Mouse (Mus musculus): ENCODE data around the gene Zc2hc1b.

The Zc2hc1b gene

DNA sequence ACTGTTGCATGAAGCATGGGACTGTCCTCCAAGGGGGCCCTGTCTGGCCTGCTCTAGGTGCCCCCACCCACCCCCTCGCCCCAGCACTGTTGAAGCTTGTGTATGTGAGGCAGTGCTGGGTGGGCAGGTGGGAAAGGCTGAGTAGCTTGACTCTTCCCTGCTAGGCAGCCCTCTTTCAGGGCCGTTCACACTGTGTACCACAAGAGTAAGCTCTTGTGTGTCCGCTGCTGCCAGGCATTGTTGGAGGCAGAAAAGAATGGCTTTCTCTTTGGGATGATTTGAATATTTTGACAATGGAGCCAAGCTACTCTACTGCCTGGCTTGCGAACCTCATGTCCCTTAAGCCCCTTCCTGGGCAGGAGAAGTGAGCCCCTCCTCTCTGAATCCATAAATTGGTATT, 62.8 kb downstream of the Zc2hc1b start:
- ATAC-seq (ENCODE audit: low TSS enrichment): peak; percentile 50

- no peak for ATAC-seq (ENCODE audit: low TSS enrichment)
Measured at GRCm38 (mm10) chr10:13113641-13114040, 64.2 kb downstream of the Zc2hc1b start.

DNA sequence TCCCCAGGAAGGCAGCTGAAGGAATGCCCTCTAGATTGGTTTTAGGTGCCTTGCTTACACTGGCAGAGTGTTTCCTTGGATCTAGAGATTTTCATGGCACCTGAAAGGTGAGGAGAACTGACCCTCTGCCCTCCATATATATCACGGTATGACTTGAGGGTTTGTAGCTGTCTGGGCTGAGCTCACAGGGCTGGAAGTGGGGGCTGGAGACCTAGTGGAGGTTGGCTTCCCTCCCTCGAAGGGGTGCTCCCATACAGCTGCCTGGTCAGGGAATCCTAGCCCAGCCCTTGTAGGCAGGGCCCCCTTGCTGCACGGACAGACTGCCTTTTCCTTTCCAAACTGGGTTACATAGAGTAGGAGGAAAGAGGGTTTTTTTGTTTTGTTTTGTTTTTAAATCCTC, 65.0 kb downstream of the Zc2hc1b start:
- no peak for ATAC-seq (ENCODE audit: low TSS enrichment)

GRCm38 (mm10) chr10:13109781-13110180, 68.0 kb downstream of the Zc2hc1b start:
- no peak for ATAC-seq (ENCODE audit: low TSS enrichment)

DNA sequence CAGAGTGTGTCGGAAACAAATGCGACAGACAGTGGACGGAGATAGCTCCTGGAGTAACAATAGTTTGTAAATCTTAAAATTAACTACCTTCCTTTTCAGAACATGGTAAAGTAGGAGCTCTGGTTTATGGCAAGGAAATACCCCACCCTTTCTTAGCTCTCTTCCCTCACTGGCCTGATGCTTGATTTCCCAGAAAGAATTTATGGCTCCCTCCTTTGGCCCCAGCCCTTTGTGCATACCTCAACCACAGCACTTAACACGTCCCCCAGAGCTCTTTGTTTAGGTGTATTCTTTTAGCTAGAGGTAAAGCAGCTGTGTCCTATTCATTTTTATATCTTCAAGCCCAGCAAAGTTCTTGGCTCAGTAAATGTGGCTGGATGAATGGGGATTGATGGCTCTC, 69.0 kb downstream of the Zc2hc1b start:
- ATAC-seq (ENCODE audit: low TSS enrichment): no peak

GRCm38 (mm10) chr10:13108021-13108548, 69.7 kb downstream of the Zc2hc1b start:
- peak; percentile 20; the same call in 1 of the 2 replicates for ATAC-seq (ENCODE audit: low TSS enrichment)

DNA sequence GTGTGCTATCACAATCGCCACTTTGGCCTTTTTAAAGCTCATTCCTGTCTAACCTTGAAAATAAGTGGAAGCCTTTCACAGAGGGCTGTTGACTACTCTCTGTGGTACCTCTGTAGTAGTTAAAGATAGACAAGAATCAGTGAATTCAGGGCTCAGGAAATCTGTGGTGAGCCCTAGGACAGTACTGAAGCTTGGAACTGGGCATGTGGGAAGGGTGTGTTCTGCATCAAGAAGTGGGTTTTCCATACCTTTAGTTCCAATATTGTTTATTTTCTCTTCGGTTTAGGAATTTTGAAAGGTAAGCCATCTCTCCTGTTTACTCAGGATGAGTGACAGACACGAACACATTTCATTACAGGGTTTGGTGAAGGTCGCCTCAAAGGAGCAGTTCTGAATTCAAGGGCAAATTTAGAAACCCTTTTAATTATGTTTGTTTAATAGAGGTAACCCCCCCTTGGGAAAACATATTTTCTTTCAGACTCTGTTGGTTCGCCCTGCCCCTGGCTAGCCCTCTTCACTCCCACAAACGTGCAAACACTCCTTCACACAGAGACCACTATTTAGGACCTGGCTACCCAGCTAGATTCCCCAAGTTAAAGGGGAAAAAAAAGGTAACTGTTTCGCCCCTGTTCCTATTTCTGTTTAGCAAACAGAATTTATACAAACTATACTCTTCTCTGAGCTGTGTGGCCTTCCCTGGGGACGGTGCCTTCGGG, 70.8 kb downstream of the Zc2hc1b start:
- no peak for ATAC-seq (ENCODE audit: low TSS enrichment)

DNA sequence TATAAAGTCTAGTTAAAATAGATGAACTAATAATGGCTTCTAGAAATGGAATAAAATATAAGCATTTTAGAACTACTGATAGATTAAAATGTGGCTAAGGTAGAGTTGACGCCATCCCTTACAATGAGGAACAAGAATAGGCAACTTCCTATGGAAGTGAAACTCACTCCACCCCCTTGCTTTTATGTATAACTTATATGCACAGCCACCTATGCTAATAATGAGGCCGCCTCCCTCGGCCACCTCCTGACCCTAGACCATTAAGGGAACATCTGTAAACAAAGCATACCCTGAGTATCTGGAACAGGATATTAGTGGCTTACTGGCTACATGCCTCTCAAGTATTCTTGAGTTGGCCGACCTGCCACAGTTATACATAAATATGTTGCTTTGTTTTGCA, 74.0 kb downstream of the Zc2hc1b start:
- ATAC-seq (ENCODE audit: low TSS enrichment): no peak

DNA sequence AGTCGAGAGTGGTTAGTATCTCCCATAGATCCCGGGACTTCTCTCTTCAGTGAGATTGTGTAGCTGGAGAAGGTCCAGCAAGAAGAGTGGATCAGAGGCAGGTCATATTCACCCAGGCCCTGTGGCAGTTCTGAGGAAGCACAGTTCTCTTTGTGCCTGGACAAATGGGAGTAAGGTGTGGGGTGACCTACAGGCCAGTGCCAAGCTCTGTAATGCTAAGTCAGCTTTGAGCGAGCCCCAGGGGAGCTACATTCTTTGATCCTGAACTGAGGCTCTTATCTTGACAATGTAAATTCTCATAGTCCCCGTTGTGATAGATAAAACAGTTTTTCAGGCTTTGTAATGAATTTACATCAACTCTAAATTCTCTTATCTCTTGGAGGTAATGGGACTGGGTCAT, 75.5 kb downstream of the Zc2hc1b start:
- no peak for ATAC-seq (ENCODE audit: low TSS enrichment)

DNA sequence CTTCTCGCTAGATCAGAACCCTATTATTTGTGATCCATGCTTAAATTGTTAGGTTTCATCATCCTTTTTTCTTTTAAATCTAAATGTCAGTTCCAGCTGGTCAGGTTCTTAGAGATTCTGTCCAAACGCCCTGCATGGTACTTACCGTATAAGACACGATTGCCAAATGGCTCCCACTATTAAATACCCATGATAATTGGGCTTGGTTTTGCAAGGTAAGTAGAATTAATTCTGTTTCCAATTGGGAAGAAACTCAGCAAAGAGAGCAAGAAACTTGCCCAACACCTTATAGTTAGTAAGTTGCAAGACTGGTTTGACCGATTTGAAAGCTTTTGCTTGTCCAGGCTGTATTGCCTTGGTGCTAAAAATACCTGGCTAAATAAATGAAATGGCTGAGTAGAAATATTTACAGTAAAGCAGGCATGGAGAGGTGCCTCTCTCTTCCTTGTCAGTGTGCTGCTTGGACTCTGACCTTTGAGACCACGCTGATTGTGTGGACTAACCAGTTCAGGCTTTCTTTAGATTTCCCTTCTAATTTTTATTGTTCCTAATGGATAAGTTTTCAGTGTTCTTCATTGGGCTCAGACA, 77.7 kb downstream of the Zc2hc1b start:
- no peak for ATAC-seq (ENCODE audit: low TSS enrichment)
